In genomic region chr5:104507829-104508194, GRCm38 (mm10) we compare ENCODE assay signal across 8 mouse cellular contexts. TPM values are rescaled to one million over a fixed set of nuclear protein-coding genes. Genes with fewer than 3 reads are reported as not detected.
DNase-seq lines count a peak whose midpoint lies in the region; ATAC-seq lines count a peak whose summit lies in the region.

No protein-coding gene starts in this region.

- H3K9ac ChIP-seq in forebrain, embryonic 12.5 days: no peak overlapping the region; the same call in 1 of the 2 replicates
- no peak overlapping the region for H3K9ac ChIP-seq in limb, embryonic 15.5 days
- H3K9ac ChIP-seq in stomach, embryonic 15.5 days: no peak overlapping the region

- H3K27ac ChIP-seq in forebrain, embryonic 12.5 days: peak overlapping the region; percentile 90
- H3K27ac ChIP-seq in limb, embryonic 15.5 days: peak overlapping the region; percentile 91; the same call in 1 of the 2 replicates
- no peak overlapping the region for H3K27ac ChIP-seq in stomach, embryonic 15.5 days

- 1% methylated on average over 2 of the region's 2 CpGs for WGBS in forebrain, embryonic 12.5 days
- 1% methylated on average over 2 of the region's 2 CpGs for WGBS in limb, embryonic 15.5 days
- 0% methylated on average over 2 of the region's 2 CpGs for WGBS in stomach, embryonic 15.5 days

- H3K4me2 ChIP-seq in forebrain, embryonic 12.5 days: peak overlapping the region; percentile 67
- H3K4me2 ChIP-seq in limb, embryonic 15.5 days: peak overlapping the region; percentile 52
- peak overlapping the region; percentile 62 for H3K4me2 ChIP-seq in stomach, embryonic 15.5 days

- peaks cover 13% of the 10 kb centered on the region for H3K4me1 ChIP-seq in megakaryocyte, embryonic 14.5 days
- peaks cover 10% of the 10 kb centered on the region for H3K4me1 ChIP-seq in forebrain, embryonic 12.5 days
- 0 out of 2 replicates have a peak, but pooled peaks cover 3% of the 10 kb centered on the region for H3K4me1 ChIP-seq in limb, embryonic 15.5 days
- no peaks in the 10 kb centered on the region for H3K4me1 ChIP-seq in stomach, embryonic 15.5 days

- DNase-seq in cerebellum, adult 9-10 months: no peak
- DNase-seq in adrenal gland, adult 18-20 months (ENCODE audit: low spot score in 2 of 2): no peak
- DNase-seq in spleen, postnatal 14 days (ENCODE audit: low spot score in 2 of 2): no peak

- H3K27me3 ChIP-seq in megakaryocyte, embryonic 14.5 days (replicated peaks): no peaks in the 10 kb centered on the region
- no peaks in the 10 kb centered on the region for H3K27me3 ChIP-seq in forebrain, embryonic 12.5 days
- no peaks in the 10 kb centered on the region for H3K27me3 ChIP-seq in limb, embryonic 15.5 days
- H3K27me3 ChIP-seq in stomach, embryonic 15.5 days (replicated peaks): no peaks in the 10 kb centered on the region

- H3K4me3 ChIP-seq in megakaryocyte, embryonic 14.5 days (replicated peaks): peak overlapping the region; percentile 95
- H3K4me3 ChIP-seq in forebrain, embryonic 12.5 days (replicated peaks): peak overlapping the region; percentile 82
- H3K4me3 ChIP-seq in limb, embryonic 15.5 days: peak overlapping the region; percentile 88
- peak overlapping the region; percentile 77 for H3K4me3 ChIP-seq in stomach, embryonic 15.5 days (replicated peaks)

- ATAC-seq in megakaryocyte, adult 5-6 weeks (ENCODE audit: poor library complexity, severe bottlenecking): no peak
- ATAC-seq in forebrain, embryonic 12.5 days (ENCODE audit: low FRiP score): peak; percentile 52
- ATAC-seq in limb, embryonic 15.5 days (ENCODE audit: insufficient number of reproducible peaks, low FRiP score, low TSS enrichment, low read depth): no peak
- no peak for ATAC-seq in stomach, embryonic 15.5 days (ENCODE audit: insufficient read depth, low FRiP score, low read depth)

- H3K36me3 ChIP-seq in megakaryocyte, embryonic 14.5 days (replicated peaks; ENCODE audit: low read length): peaks cover 30% of the 10 kb centered on the region
- peaks cover 26% of the 10 kb centered on the region for H3K36me3 ChIP-seq in forebrain, embryonic 12.5 days (replicated peaks)
- H3K36me3 ChIP-seq in limb, embryonic 15.5 days: peaks cover 24% of the 10 kb centered on the region
- peaks cover 13% of the 10 kb centered on the region for H3K36me3 ChIP-seq in stomach, embryonic 15.5 days

- H3K9me3 ChIP-seq in megakaryocyte, embryonic 14.5 days: no peaks in the 10 kb centered on the region
- H3K9me3 ChIP-seq in forebrain, embryonic 12.5 days: peaks cover 5% of the 10 kb centered on the region; the same call in 1 of the 2 replicates
- H3K9me3 ChIP-seq in limb, embryonic 15.5 days: no peaks in the 10 kb centered on the region
- H3K9me3 ChIP-seq in stomach, embryonic 15.5 days: no peaks in the 10 kb centered on the region

RNA-seq across cellular contexts. Expression of gene BC005561, which starts 0.3 kb away (rescaled TPM):
- polyA plus RNA-seq in megakaryocyte, embryonic 14.5 days (2012; ENCODE audit: insufficient read depth, low replicate concordance): 0.51 TPM in 1 of 2 replicates, not detected in the other
- 3.3 and 5.6 TPM in 2 replicates for total RNA-seq in megakaryocyte, adult 5-6 weeks (2015)
- 3.5 and 4.5 TPM in 2 replicates for total RNA-seq in megakaryocyte, adult 5-6 weeks (2017)
- 17.2 and 17.5 TPM in 2 replicates for polyA plus RNA-seq in forebrain, embryonic 12.5 days (2016; fragmentation: Nextera tagmentation; extraction: Ambion mirVana)
- polyA plus RNA-seq in limb, embryonic 15.5 days (2015; fragmentation: Nextera tagmentation; extraction: Ambion mirVana): 9.1 and 10.8 TPM in 2 replicates
- 12.0 and 12.2 TPM in 2 replicates for polyA plus RNA-seq in stomach, embryonic 15.5 days (2015; fragmentation: Nextera tagmentation; extraction: Ambion mirVana)
- total RNA-seq in adrenal gland, adult 18-20 months (2021): 10 to 100 TPM in 1 of 2 experiments, 1 to 10 TPM in 1; 9.0 to 12.0 TPM

RNA-seq across cellular contexts. Expression of gene Pkd2, which starts 48.6 kb away (rescaled TPM):
- polyA plus RNA-seq in megakaryocyte, embryonic 14.5 days (2012; ENCODE audit: insufficient read depth, low replicate concordance): 0.92 and 1.2 TPM in 2 replicates
- 1.8 and 3.0 TPM in 2 replicates for total RNA-seq in megakaryocyte, adult 5-6 weeks (2015)
- total RNA-seq in megakaryocyte, adult 5-6 weeks (2017): 3.3 and 3.4 TPM in 2 replicates
- polyA plus RNA-seq in forebrain, embryonic 12.5 days (2016; fragmentation: Nextera tagmentation; extraction: Ambion mirVana): 12.5 and 14.4 TPM in 2 replicates
- 14.8 and 20.0 TPM in 2 replicates for polyA plus RNA-seq in limb, embryonic 15.5 days (2015; fragmentation: Nextera tagmentation; extraction: Ambion mirVana)
- 14.9 and 16.2 TPM in 2 replicates for polyA plus RNA-seq in stomach, embryonic 15.5 days (2015; fragmentation: Nextera tagmentation; extraction: Ambion mirVana)
- 10 to 100 TPM; 34.4 to 39.9 TPM for total RNA-seq in adrenal gland, adult 18-20 months (2021)
